Comparison of ENCODE assay signal across 15 mouse cellular contexts in the genomic region with DNA sequence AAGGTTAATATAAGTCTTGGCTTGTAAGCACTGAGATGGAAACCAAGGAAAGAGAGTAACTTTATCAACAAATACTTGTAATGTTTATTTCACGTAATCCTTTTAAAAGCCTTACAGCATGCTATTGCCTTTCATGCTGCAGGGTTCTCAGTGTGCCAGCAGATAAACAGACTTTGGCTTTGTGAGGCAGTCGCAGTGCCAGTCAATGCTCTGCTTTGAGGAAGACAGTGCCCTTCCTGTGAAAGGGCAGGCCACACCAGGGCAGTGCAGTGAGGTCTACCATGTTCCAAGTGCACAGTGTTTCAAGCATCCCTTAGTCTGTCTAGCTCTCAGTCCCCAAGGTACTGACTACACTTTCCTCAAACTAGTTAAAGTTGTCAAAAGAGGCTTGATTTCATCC.
"Had no signal": no experiment of that assay in that cellular context is flagged by ENCODE, and none has a peak within 500 bp of the region (broad histone marks: within the 10 kb centered on the region; RNA-seq: fewer than 3 reads in every experiment).

No protein-coding gene starts in this region.

- H3K9me3 ChIP-seq: kidney, embryonic 15.5 days; limb, embryonic 13.5 days; liver, embryonic 12.5 days; midbrain, embryonic 10.5 days; neural tube, embryonic 15.5 days had no signal

- DNase-seq: kidney, adult 2 months; kidney, postnatal 14 days; layer of hippocampus, postnatal 36 days; midbrain, embryonic 14.5 days; right cerebral cortex, adult 18-20 months; right cerebral cortex, postnatal 25 days; thymus, adult 2 months; thymus, postnatal 25 days had no signal

- ATAC-seq: intestine, embryonic 16.5 days; liver, embryonic 12.5 days had no signal

- H3K9ac ChIP-seq: kidney, embryonic 15.5 days; limb, embryonic 13.5 days; liver, embryonic 12.5 days; neural tube, embryonic 15.5 days had no signal

- H3K4me3 ChIP-seq: kidney, embryonic 15.5 days; limb, embryonic 13.5 days; liver, embryonic 12.5 days; midbrain, embryonic 10.5 days; myocyte; neural tube, embryonic 15.5 days had no signal

- H3K36me3 ChIP-seq: kidney, embryonic 15.5 days; limb, embryonic 13.5 days; liver, embryonic 12.5 days; midbrain, embryonic 10.5 days; neural tube, embryonic 15.5 days had no signal

- H3K27ac ChIP-seq: kidney, embryonic 15.5 days; limb, embryonic 13.5 days; liver, embryonic 12.5 days; midbrain, embryonic 10.5 days; neural tube, embryonic 15.5 days had no signal

- H3K4me1 ChIP-seq: kidney, embryonic 15.5 days; limb, embryonic 13.5 days; liver, embryonic 12.5 days; midbrain, embryonic 10.5 days; neural tube, embryonic 15.5 days had no signal

- H3K4me2 ChIP-seq: kidney, embryonic 15.5 days; limb, embryonic 13.5 days; liver, embryonic 12.5 days; neural tube, embryonic 15.5 days had no signal

- H3K27me3 ChIP-seq: kidney, embryonic 15.5 days; limb, embryonic 13.5 days; liver, embryonic 12.5 days; neural tube, embryonic 15.5 days had no signal
